In genomic region chr6:139014526-139014925, GRCm38 (mm10) we compare ENCODE assay signal across 16 mouse cellular contexts.
A peak's percentile ranks its signal among the peaks of the same experiment; 100 is the strongest.
DNase-seq lines count a peak whose midpoint lies in the region; ATAC-seq and TF ChIP-seq lines count a peak whose summit lies in the region.
"Had no signal": no experiment of that assay in that cellular context is flagged by ENCODE, and none has a peak within 500 bp of the region (broad histone marks: within the 10 kb centered on the region; RNA-seq: fewer than 3 reads in every experiment).

No protein-coding gene starts in this region.

- no peak overlapping the region for H3K4me3 ChIP-seq in kidney, postnatal 0 days (replicated peaks; ENCODE audit: low read depth, low read length)
- no peak overlapping the region for H3K4me3 ChIP-seq in E14TG2a.4 (replicated peaks; ENCODE audit: low read length)
- H3K4me3 ChIP-seq: hindbrain, embryonic 13.5 days; limb, embryonic 15.5 days; neural tube, embryonic 12.5 days had no signal

- no peaks in the 10 kb centered on the region for H3K36me3 ChIP-seq in kidney, postnatal 0 days (ENCODE audit: insufficient read depth, low read length)
- H3K36me3 ChIP-seq in E14TG2a.4 (ENCODE audit: insufficient read depth, low read length) = no peaks in the 10 kb centered on the region
- H3K36me3 ChIP-seq: hindbrain, embryonic 13.5 days; limb, embryonic 15.5 days; neural tube, embryonic 12.5 days had no signal

- H3K4me1 ChIP-seq in kidney, postnatal 0 days (replicated peaks; ENCODE audit: insufficient read depth, low read length) = no peaks in the 10 kb centered on the region
- H3K4me1 ChIP-seq in E14TG2a.4 (replicated peaks; ENCODE audit: low read depth, low read length) = no peaks in the 10 kb centered on the region
- H3K4me1 ChIP-seq: hindbrain, embryonic 13.5 days; limb, embryonic 15.5 days; neural tube, embryonic 12.5 days had no signal

- H3K27me3 ChIP-seq in kidney, postnatal 0 days (ENCODE audit: insufficient read depth, low read length) = no peaks in the 10 kb centered on the region
- no peaks in the 10 kb centered on the region for H3K27me3 ChIP-seq in E14TG2a.4 (ENCODE audit: insufficient read depth, low read length)
- H3K27me3 ChIP-seq: hindbrain, embryonic 13.5 days; limb, embryonic 15.5 days; neural tube, embryonic 12.5 days had no signal

- H3K9me3 ChIP-seq in kidney, postnatal 0 days (replicated peaks; ENCODE audit: low read length) = no peaks in the 10 kb centered on the region
- H3K9me3 ChIP-seq in E14TG2a.4 (ENCODE audit: low read length) = no peaks in the 10 kb centered on the region
- H3K9me3 ChIP-seq: hindbrain, embryonic 13.5 days; limb, embryonic 15.5 days; neural tube, embryonic 12.5 days had no signal

- peak; percentile 13; the same call in 1 of the 2 replicates for TF ChIP-seq CTCF in kidney, postnatal 0 days (IDR thresholded peaks at IDR 0.05; ENCODE audit: low read depth)
- TF ChIP-seq CTCF in E14TG2a.4 (conservative IDR thresholded peaks at IDR 0.05; ENCODE audit: low read length) = 0 out of 2 replicates have a peak, but pooled peaks have one; percentile 17

- no peak overlapping the region for H3K9ac ChIP-seq in kidney, postnatal 0 days (ENCODE audit: low read depth, low read length)
- H3K9ac ChIP-seq: hindbrain, embryonic 13.5 days; limb, embryonic 15.5 days; neural tube, embryonic 12.5 days had no signal

- no peak overlapping the region for H3K27ac ChIP-seq in kidney, postnatal 0 days
- H3K27ac ChIP-seq: hindbrain, embryonic 13.5 days; limb, embryonic 15.5 days; neural tube, embryonic 12.5 days had no signal

- no peak for DNase-seq in kidney, postnatal 0 days (ENCODE audit: low spot score)
- no peak for DNase-seq in kidney, adult 9 months
- DNase-seq in ES-CJ7 (ENCODE audit: low read depth, low spot score) (peak; percentile 79), ZHBTc4 (ENCODE audit: low read depth, low spot score) (peak; percentile 68)
- no peak for DNase-seq in adrenal gland, postnatal 4 days (ENCODE audit: low spot score in 2 of 2)
- DNase-seq in adrenal gland, postnatal 25 days = no peak
- no peak for DNase-seq in frontal cortex, postnatal 10 days (ENCODE audit: low spot score in 2 of 2)
- DNase-seq: cerebellum, adult 18-20 months; gastrocnemius, postnatal 10 days; kidney, adult 18-20 months; kidney, postnatal 36 days; right cerebral cortex, postnatal 25 days had no signal

- ATAC-seq in kidney, postnatal 0 days (replicated peaks; ENCODE audit: low FRiP score, low read depth) = no peak

- 80% methylated on average over 4 of the region's 4 CpGs for WGBS in kidney, postnatal 0 days

- H3K4me2 ChIP-seq in kidney, postnatal 0 days (ENCODE audit: low read length) = no peak overlapping the region
- H3K4me2 ChIP-seq: hindbrain, embryonic 13.5 days; limb, embryonic 15.5 days; neural tube, embryonic 12.5 days had no signal

Comparison
In these comparisons a context has a peak if more than half of its experiments do, and no peak if none do; other contexts are left out.
1. DNase-seq: peak in ES-CJ7 (single experiment) and ZHBTc4 (single experiment); none in kidney, postnatal 0 days (single experiment), kidney, adult 9 months (single experiment), adrenal gland, postnatal 4 days (0 of 2), adrenal gland, postnatal 25 days (single experiment) and frontal cortex, postnatal 10 days (0 of 2).